Mouse (Mus musculus) CD4-positive, CD25-positive, alpha-beta regulatory T cell, adult 4 months (primary cell): Measurements from ENCODE around the gene Phlpp2. TPM values are rescaled to one million over a fixed set of nuclear protein-coding genes. Genes with fewer than 3 reads are reported as not detected.

ENCODE experiments used
- ATAC-seq: one replicate; pipeline ENCODE4 v1.8.0; 2017
- polyA plus RNA-seq, 2 experiments: library from polyadenylated mRNA; unstranded; fragments of 100-300 nt; shearing (Covaris generic); gene quantifications; one replicate each; pipeline ENCODE4 v1.2.1; 2017

The Phlpp2 gene
- polyA plus RNA-seq, 2 experiments from 2014 or later, result 0.84 to 1.0 TPM

GRCm38 (mm10) chr8:109903909-109904469, 35.6 kb downstream of the Phlpp2 start:
- no peak for ATAC-seq

- ATAC-seq, result no peak
Observed at GRCm38 (mm10) chr8:109904928-109905668, 36.8 kb downstream of the Phlpp2 start.

GRCm38 (mm10) chr8:109906907-109907306, 38.6 kb downstream of the Phlpp2 start:
- ATAC-seq, result no peak

- ATAC-seq, result no peak
Observed at GRCm38 (mm10) chr8:109907376-109907775, 39.0 kb downstream of the Phlpp2 start.

DNA sequence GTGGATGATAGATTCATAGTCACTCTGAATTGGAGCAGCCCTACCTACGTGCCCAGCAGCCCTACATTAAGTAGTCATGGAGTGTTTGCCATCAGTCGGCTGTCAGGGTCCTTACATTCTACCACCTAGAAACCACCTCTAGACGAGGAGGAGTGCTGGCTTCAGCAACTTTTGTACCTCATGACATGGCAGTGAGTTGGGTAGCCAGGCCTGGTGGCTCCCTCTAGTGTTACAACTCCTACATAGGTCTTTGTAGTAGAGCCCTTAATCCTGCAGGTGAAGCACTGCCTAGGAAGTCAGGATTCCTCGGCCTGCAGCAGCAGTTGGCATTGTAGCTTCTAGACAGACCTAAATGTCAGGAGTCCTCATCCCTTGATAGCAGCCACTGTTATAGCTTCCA, 48.9 kb downstream of the Phlpp2 start:
- ATAC-seq, result peak; percentile 72

GRCm38 (mm10) chr8:109920406-109921390, 52.4 kb downstream of the Phlpp2 start:
- no peak for ATAC-seq

GRCm38 (mm10) chr8:109941606-109942360, 73.4 kb downstream of the Phlpp2 start:
- no peak for ATAC-seq

GRCm38 (mm10) chr8:109945153-109945632, 76.9 kb downstream of the Phlpp2 start:
- no peak for ATAC-seq

DNA sequence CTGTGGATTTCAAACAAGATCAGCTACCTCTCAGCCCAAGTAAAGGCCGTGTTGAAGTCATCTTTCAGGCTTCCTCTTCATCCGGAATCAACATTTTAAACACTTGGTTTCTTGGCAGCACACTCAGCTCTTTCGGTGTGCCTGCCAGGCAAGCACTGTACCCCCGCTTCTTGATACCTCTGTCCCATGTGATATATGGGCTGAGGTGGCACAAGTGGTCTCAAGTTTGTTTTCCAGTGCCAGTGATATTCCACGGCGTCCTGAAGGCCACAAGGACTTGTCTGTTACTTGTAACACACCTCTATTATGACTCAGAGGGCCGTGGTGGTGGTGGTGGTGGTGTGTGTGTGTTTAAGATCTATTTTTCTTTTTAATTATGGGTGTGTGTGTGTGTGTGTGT, 77.4 kb downstream of the Phlpp2 start:
- no peak for ATAC-seq

GRCm38 (mm10) chr8:109946272-109946671, 77.9 kb downstream of the Phlpp2 start:
- no peak for ATAC-seq

GRCm38 (mm10) chr8:109947447-109948284, 79.3 kb downstream of the Phlpp2 start:
- no peak for ATAC-seq

- ATAC-seq, result no peak
Observed at GRCm38 (mm10) chr8:109948285-109948564, 79.9 kb downstream of the Phlpp2 start.

DNA sequence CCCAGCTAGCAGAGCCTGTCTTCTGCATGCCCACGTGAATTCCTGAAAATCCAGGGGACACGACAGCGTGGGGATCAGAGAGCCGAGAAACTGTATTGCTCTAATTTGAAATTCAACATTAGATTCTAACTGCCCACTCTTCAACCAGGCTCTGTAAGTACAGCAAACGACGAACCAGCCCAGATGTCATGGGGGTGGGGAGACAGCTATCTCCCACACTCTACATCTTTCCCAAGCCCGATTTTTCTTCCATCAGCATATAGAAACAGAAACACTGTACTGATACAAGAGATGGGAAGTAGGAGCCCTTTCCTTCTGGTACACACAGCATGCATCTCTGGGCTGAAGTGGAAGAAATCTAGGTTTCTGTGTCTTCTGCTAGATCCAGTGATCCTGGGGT, 83.8 kb downstream of the Phlpp2 start:
- no peak for ATAC-seq

- no peak for ATAC-seq
Observed at GRCm38 (mm10) chr8:109954486-109954948, 86.2 kb downstream of the Phlpp2 start.

DNA sequence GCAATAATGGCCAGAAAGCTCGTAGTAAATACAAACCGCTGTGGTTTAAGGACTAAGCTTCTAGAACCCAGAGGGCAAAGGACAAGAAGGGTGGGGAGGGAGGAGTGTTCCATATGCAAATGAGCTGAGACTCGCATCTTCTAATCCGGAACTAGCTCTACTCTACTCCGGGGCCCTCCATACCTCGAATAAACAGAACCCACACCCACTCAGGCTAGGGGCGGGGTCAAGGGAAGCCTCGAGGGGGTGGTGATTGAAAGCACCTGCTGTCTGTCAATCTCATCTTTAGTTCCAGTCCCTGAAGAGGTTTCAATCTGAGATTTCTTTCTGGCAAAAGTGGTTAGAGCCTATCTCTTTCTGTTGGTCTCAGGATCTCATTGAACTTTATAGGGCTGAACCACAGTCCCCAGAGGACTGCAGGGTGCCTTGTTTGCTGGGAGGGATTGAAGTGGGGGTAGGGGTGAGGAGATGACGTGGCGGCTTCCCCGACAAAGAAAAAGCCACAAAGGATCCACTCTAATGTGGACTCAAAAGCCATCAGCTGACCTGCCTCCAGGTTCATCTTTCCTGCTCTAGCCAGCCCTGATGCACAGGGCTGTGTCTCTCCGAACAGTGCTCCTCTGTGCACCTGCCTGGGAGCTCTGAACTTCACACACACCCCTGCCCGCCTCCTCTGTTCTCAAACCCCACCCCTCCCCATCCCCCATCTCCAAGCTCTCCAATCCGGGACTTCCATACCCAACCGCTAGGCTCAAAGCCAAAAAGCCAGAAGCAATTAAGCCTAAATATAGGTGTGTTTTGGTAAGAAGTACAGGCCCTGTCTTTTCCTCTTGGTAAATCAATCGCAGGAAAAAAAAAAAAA, 89.1 kb downstream of the Phlpp2 start:
- peak; percentile 80 for ATAC-seq

- no peak for ATAC-seq
Observed at GRCm38 (mm10) chr8:109958036-109958655, 89.8 kb downstream of the Phlpp2 start.

DNA sequence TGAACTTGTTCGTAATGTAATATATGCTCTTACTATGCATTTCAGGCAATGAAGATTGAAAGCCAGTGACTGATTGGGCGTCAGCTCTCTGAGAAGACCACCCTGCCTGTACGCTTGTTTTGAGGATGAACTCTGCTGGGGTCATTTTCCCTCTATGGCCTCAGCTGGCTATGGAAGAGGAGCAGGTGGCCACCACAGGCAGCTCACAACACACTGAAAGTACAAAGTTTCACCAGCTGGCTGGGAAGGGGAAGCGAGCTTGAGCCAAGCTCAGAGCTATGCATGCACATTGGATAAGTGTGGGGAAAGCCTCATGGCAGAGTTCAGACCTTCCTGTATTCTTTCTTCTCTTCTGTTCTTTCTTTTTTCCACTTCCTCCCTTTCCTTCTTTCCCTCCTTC, 90.8 kb downstream of the Phlpp2 start:
- ATAC-seq, result no peak

- ATAC-seq, result no peak
Observed at GRCm38 (mm10) chr8:109961693-109962367, 93.5 kb downstream of the Phlpp2 start, which contains the start of gene Marveld3. TSS of gene Marveld3 (minus strand) at chr8:109962203.

DNA sequence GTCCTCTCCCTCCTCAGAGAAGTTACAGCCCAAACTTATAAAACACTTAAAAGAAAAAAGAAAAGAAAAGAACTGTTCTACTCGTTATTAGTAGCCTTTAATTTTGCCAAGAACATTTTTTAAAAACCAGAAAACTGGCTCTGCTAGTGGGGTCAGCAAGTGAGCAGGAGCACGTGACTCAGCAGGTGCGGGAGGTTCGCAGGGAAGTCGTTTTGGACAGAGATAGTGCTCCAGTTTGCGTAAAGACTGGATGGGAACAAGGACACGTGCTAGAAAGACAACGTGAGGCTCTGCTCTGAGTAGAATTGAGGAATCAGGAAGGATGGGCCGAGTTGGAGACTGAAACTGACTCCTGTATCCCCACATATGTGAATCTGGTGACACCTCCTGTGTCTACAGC, 94.6 kb downstream of the Phlpp2 start:
- no peak for ATAC-seq
